Mouse (Mus musculus): ENCODE data around the gene Mrrf. TPM values are rescaled to one million over a fixed set of nuclear protein-coding genes. Genes with fewer than 3 reads are reported as not detected.
"Not testable (repeated sequence)": the region's sequence is repeated elsewhere in the genome, so short reads cannot be mapped to it uniquely, and the experiment has no call there.

The Mrrf gene
- polyA plus RNA-seq, 1 experiment from 2014 or later, result 33.7 TPM

GRCm38 (mm10) chr2:36159336-36159735 is 23.1 kb downstream of the Mrrf start:
- Histone ChIP-seq H3K27me3 (ENCODE audit: control insufficient read depth, insufficient read depth, low read length) (no peaks in the 10 kb centered on the region), H3K4me1 (ENCODE audit: control insufficient read depth, insufficient read depth, low read length) (no peaks in the 10 kb centered on the region), H3K27ac (ENCODE audit: low read depth, low read length) (no peak overlapping the region), H3K9ac (ENCODE audit: low read depth, low read length) (no peak overlapping the region), H3K36me3 (ENCODE audit: control insufficient read depth, insufficient read depth, low read length) (peaks cover 3% of the 10 kb centered on the region; the same call in 1 of the 2 replicates), H3K4me3 (ENCODE audit: low read length) (no peak overlapping the region), H3K9me3 (ENCODE audit: control insufficient read depth, low read length) (no peaks in the 10 kb centered on the region), H3K4me2 (replicated peaks; ENCODE audit: low read depth, low read length) (no peak overlapping the region)
- WGBS, result 88% methylated on average over 4 of the region's 4 CpGs
- no peak for ATAC-seq (ENCODE audit: low FRiP score, low TSS enrichment)

- no peaks in the 10 kb centered on the region for H3K27me3 ChIP-seq (ENCODE audit: control insufficient read depth, insufficient read depth, low read length)
- 65% methylated on average over 1 of the region's 1 CpGs for WGBS
- no peaks in the 10 kb centered on the region; the same call in 1 of the 2 replicates for H3K36me3 ChIP-seq (ENCODE audit: control insufficient read depth, insufficient read depth, low read length)
- H3K4me1 ChIP-seq (ENCODE audit: control insufficient read depth, insufficient read depth, low read length), result no peaks in the 10 kb centered on the region
- no peak overlapping the region for H3K4me2 ChIP-seq (replicated peaks; ENCODE audit: low read depth, low read length)
- H3K4me3 ChIP-seq (ENCODE audit: low read length), result no peak overlapping the region
- no peak overlapping the region for H3K27ac ChIP-seq (ENCODE audit: low read depth, low read length)
- no peak for ATAC-seq (ENCODE audit: low FRiP score, low TSS enrichment)
- no peak overlapping the region for H3K9ac ChIP-seq (ENCODE audit: low read depth, low read length)
- H3K9me3 ChIP-seq (ENCODE audit: control insufficient read depth, low read length), result no peaks in the 10 kb centered on the region
Observed at GRCm38 (mm10) chr2:36167990-36168618, 31.9 kb downstream of the Mrrf start.

- ATAC-seq (ENCODE audit: low FRiP score, low TSS enrichment), result no peak
- Histone ChIP-seq H3K9me3 (ENCODE audit: control insufficient read depth, low read length) (no peaks in the 10 kb centered on the region), H3K27me3 (ENCODE audit: control insufficient read depth, insufficient read depth, low read length) (no peaks in the 10 kb centered on the region), H3K4me2 (replicated peaks; ENCODE audit: low read depth, low read length) (no peak overlapping the region), H3K27ac (ENCODE audit: low read depth, low read length) (no peak overlapping the region), H3K9ac (ENCODE audit: low read depth, low read length) (no peak overlapping the region), H3K36me3 (ENCODE audit: control insufficient read depth, insufficient read depth, low read length) (no peaks in the 10 kb centered on the region; the same call in 1 of the 2 replicates), H3K4me1 (ENCODE audit: control insufficient read depth, insufficient read depth, low read length) (no peaks in the 10 kb centered on the region), H3K4me3 (ENCODE audit: low read length) (no peak overlapping the region)
- 82% methylated on average over 4 of the region's 4 CpGs for WGBS
Observed at GRCm38 (mm10) chr2:36169176-36169575, 33.0 kb downstream of the Mrrf start.

- no peak overlapping the region for H3K4me2 ChIP-seq (replicated peaks; ENCODE audit: low read depth, low read length)
- H3K9ac ChIP-seq (ENCODE audit: low read depth, low read length), result no peak overlapping the region
- ATAC-seq (ENCODE audit: low FRiP score, low TSS enrichment), result no peak
- 74% methylated on average over 4 of the region's 4 CpGs for WGBS
- no peak overlapping the region for H3K27ac ChIP-seq (ENCODE audit: low read depth, low read length)
- H3K4me3 ChIP-seq (ENCODE audit: low read length), result no peak overlapping the region
- no peaks in the 10 kb centered on the region for H3K4me1 ChIP-seq (ENCODE audit: control insufficient read depth, insufficient read depth, low read length)
- no peaks in the 10 kb centered on the region for H3K27me3 ChIP-seq (ENCODE audit: control insufficient read depth, insufficient read depth, low read length)
- H3K36me3 ChIP-seq (ENCODE audit: control insufficient read depth, insufficient read depth, low read length), result peaks cover under 1% of the 10 kb centered on the region; the same call in 1 of the 2 replicates
- H3K9me3 ChIP-seq (ENCODE audit: control insufficient read depth, low read length), result no peaks in the 10 kb centered on the region
Observed at GRCm38 (mm10) chr2:36172136-36172535, 35.9 kb downstream of the Mrrf start.

- Histone ChIP-seq H3K36me3 (ENCODE audit: control insufficient read depth, insufficient read depth, low read length) (peaks cover 5% of the 10 kb centered on the region; the same call in 1 of the 2 replicates), H3K9ac (ENCODE audit: low read depth, low read length) (no peak overlapping the region), H3K4me1 (ENCODE audit: control insufficient read depth, insufficient read depth, low read length) (no peaks in the 10 kb centered on the region), H3K4me2 (replicated peaks; ENCODE audit: low read depth, low read length) (no peak overlapping the region), H3K9me3 (ENCODE audit: control insufficient read depth, low read length) (no peaks in the 10 kb centered on the region), H3K4me3 (ENCODE audit: low read length) (no peak overlapping the region), H3K27ac (ENCODE audit: low read depth, low read length) (no peak overlapping the region), H3K27me3 (ENCODE audit: control insufficient read depth, insufficient read depth, low read length) (no peaks in the 10 kb centered on the region)
- ATAC-seq (ENCODE audit: low FRiP score, low TSS enrichment), result no peak
- 58% methylated on average over 3 of the region's 3 CpGs for WGBS
Observed at GRCm38 (mm10) chr2:36172574-36172973, 36.4 kb downstream of the Mrrf start.

- Histone ChIP-seq H3K4me1 (ENCODE audit: control insufficient read depth, insufficient read depth, low read length) (no peaks in the 10 kb centered on the region; the same call in 1 of the 2 replicates), H3K27me3 (ENCODE audit: control insufficient read depth, insufficient read depth, low read length) (no peaks in the 10 kb centered on the region), H3K4me3 (ENCODE audit: low read length) (no peak overlapping the region), H3K4me2 (replicated peaks; ENCODE audit: low read depth, low read length) (no peak overlapping the region), H3K9me3 (ENCODE audit: control insufficient read depth, low read length) (no peaks in the 10 kb centered on the region), H3K27ac (ENCODE audit: low read depth, low read length) (no peak overlapping the region), H3K36me3 (ENCODE audit: control insufficient read depth, insufficient read depth, low read length) (peaks cover 11% of the 10 kb centered on the region; the same call in 1 of the 2 replicates), H3K9ac (ENCODE audit: low read depth, low read length) (no peak overlapping the region)
- no peak for ATAC-seq (ENCODE audit: low FRiP score, low TSS enrichment)
- WGBS, result 75% methylated on average over 3 of the region's 3 CpGs
Observed at GRCm38 (mm10) chr2:36179487-36179886, 43.3 kb downstream of the Mrrf start.

- H3K9ac ChIP-seq (ENCODE audit: low read depth, low read length); H3K27me3 ChIP-seq (ENCODE audit: control insufficient read depth, insufficient read depth, low read length); H3K4me1 ChIP-seq (ENCODE audit: control insufficient read depth, insufficient read depth, low read length); H3K4me3 ChIP-seq (ENCODE audit: low read length); ATAC-seq (ENCODE audit: low FRiP score, low TSS enrichment); H3K27ac ChIP-seq (ENCODE audit: low read depth, low read length); H3K9me3 ChIP-seq (ENCODE audit: control insufficient read depth, low read length); H3K4me2 ChIP-seq (replicated peaks; ENCODE audit: low read depth, low read length): not testable (repeated sequence)
- 83% methylated on average over 4 of the region's 4 CpGs for WGBS
- peaks cover 11% of the 10 kb centered on the region; the same call in 1 of the 2 replicates for H3K36me3 ChIP-seq (ENCODE audit: control insufficient read depth, insufficient read depth, low read length)
Observed at GRCm38 (mm10) chr2:36181587-36182368, 45.6 kb downstream of the Mrrf start.

GRCm38 (mm10) chr2:36183278-36183677 is 47.1 kb downstream of the Mrrf start:
- H3K27me3 ChIP-seq (ENCODE audit: control insufficient read depth, insufficient read depth, low read length), result no peaks in the 10 kb centered on the region
- ATAC-seq (ENCODE audit: low FRiP score, low TSS enrichment), result no peak
- no peaks in the 10 kb centered on the region; the same call in 1 of the 2 replicates for H3K4me1 ChIP-seq (ENCODE audit: control insufficient read depth, insufficient read depth, low read length)
- no peak overlapping the region for H3K4me3 ChIP-seq (ENCODE audit: low read length)
- H3K9me3 ChIP-seq (ENCODE audit: control insufficient read depth, low read length), result no peaks in the 10 kb centered on the region
- H3K36me3 ChIP-seq (ENCODE audit: control insufficient read depth, insufficient read depth, low read length), result peaks cover 5% of the 10 kb centered on the region; the same call in 1 of the 2 replicates
- H3K27ac ChIP-seq (ENCODE audit: low read depth, low read length), result no peak overlapping the region
- H3K4me2 ChIP-seq (replicated peaks; ENCODE audit: low read depth, low read length), result no peak overlapping the region
- 86% methylated on average over 2 of the region's 2 CpGs for WGBS
- H3K9ac ChIP-seq (ENCODE audit: low read depth, low read length), result no peak overlapping the region

- Histone ChIP-seq H3K27ac (ENCODE audit: low read depth, low read length) (no peak overlapping the region), H3K4me1 (ENCODE audit: control insufficient read depth, insufficient read depth, low read length) (no peaks in the 10 kb centered on the region; the same call in 1 of the 2 replicates), H3K9ac (ENCODE audit: low read depth, low read length) (no peak overlapping the region), H3K4me3 (ENCODE audit: low read length) (no peak overlapping the region), H3K27me3 (ENCODE audit: control insufficient read depth, insufficient read depth, low read length) (no peaks in the 10 kb centered on the region), H3K36me3 (ENCODE audit: control insufficient read depth, insufficient read depth, low read length) (0 out of 2 replicates have a peak, but pooled peaks cover 3% of the 10 kb centered on the region), H3K9me3 (ENCODE audit: control insufficient read depth, low read length) (no peaks in the 10 kb centered on the region), H3K4me2 (replicated peaks; ENCODE audit: low read depth, low read length) (no peak overlapping the region)
- 81% methylated on average over 2 of the region's 2 CpGs for WGBS
- no peak for ATAC-seq (ENCODE audit: low FRiP score, low TSS enrichment)
Observed at GRCm38 (mm10) chr2:36184192-36184591, 48.0 kb downstream of the Mrrf start.

Data from kidney, embryonic 14.5 days (tissue).